Mouse (Mus musculus): ENCODE data around the gene Gpt2.

GRCm38 (mm10) chr8:85473246-85473645 lies 19.1 kb upstream of the Gpt2 start:
- TF ChIP-seq CTCF (IDR thresholded peaks at IDR 0.05; ENCODE audit: low read depth) (no peak), EP300 (optimal IDR thresholded peaks at IDR 0.05) (no peak)
